Mouse (Mus musculus) lung, postnatal 4 days (tissue): ENCODE measurements around the gene Sox6.

Source experiments
- DNase-seq, 2 experiments: peaks; one replicate each; pipeline ENCODE4 v3.0.0; 2021

Sox6 gene

DNA sequence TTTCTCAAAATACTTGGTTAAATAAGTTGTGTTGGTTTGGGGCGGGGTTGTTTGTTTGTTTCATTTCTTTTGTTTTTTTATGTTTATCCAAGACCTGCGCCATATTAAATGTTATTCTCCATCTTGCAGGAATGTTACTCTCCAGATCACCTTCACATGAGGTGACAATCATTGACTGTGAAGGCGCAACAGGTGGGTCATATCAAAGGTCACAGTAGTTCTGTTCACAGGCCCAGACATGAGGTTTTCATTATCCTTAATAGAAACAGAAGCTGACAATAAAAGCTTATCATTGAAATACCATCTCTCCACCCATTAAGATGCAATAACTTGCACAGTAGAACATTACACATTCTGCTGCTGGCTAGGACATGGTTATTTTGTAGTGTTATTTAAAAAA lies 54.5 kb downstream of the Sox6 start:
- no peak for DNase-seq

DNA sequence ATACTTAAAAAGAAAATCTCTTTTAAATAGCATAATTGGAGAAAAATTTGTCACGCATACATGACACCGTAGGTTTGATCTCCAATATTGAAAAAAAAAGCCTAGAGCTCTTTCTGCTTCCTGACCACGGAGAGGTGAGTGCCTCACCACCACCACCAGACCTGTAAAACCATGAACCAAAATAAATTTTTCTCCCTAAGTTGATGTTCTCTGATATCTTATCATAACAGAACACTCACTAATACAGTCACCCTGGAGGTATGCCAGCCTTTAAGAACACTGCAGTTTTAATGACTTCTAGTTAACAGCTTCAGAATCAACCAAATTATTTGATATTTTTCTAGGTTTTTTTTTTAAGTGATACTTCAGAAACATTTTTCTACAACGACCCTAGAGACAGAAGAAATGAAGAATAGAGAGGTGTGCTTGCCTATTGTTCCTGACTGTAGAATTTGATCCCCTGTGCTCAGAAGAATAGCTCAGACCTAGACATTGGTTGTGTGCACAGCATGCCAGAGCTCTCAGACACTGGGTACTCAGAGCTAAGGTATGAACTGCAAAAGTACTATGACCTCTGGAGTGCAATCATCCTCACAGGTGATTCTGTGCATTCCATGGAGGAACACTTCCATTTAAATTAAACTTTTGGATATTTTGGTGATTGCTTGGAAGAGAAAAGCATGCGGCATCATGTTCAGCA lies 58.6 kb downstream of the Sox6 start:
- DNase-seq, result no peak

DNA sequence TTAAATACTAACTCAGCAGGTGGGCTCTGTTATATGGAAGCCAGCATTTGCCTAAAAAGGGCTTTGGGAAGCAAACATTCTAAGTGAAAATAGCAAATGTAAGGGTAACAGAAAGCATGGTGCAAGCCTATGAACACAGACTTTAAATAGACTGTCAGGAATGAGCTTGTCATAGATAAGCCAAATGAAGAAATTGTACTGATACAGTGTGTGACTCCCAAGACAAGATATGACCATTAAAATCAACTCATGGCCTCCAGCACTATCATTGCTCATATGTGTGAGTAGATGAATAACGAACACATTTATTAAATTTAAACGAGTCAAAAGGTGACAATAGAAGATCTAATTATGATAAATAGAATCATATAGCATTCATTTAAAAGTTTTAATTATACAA lies 64.1 kb downstream of the Sox6 start:
- no peak for DNase-seq

DNA sequence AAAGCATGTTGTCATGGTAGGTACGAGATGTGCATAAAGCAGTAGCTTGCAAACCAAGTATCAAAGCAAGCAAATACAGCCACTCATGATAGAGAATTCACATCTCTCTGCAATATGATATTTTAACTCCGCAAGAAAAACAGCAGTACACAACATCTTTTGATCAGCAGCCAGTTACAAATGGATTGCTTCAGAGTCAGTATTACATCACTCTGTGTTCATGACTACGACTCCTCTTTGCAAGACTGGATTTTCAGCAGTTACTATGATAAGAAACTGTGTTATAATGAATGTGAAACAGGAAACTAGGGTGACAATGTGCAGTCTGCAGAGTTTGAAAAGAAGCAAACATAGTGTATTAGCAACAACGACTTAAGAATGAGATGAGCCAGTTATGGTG lies 71.4 kb downstream of the Sox6 start:
- DNase-seq, result no peak

DNA sequence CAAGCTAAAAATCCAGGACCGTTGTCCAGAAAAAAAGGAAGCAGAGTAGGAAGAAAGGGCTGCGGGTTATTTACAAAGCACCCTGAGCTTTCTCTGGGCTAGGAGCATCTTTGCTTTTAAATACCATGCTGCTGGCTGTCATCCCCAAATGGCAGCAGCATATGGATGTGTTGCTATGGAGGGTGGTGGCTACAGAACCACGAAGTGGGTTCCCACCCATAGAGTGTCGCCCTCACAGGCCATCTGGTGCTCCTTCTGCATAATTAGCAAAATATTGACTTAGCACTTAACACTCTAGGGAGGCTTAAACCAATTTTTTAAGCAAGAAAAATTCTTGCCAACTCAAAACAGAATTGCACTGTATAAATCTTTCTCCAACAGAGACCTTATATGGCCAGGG lies 72.4 kb downstream of the Sox6 start:
- no peak for DNase-seq

DNA sequence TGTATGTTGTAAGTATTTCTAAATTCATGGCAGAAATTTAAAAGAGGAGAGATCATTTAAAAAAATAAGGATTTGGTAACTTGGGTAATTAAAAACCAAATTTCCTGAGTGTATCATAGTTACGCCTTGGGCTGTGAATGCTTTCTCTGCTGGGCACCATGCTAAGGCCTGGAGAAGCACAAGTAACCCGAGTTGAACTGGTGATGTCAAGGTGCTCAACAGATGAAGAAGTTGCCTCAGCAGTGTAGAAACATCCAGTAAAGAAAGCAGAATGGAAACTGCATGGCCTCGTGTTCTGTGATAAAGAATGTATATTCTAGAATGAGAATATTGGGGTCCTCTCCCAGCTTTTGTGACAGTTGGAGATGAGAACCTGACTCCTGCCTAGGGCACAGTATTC lies 85.5 kb downstream of the Sox6 start:
- no peak for DNase-seq

DNA sequence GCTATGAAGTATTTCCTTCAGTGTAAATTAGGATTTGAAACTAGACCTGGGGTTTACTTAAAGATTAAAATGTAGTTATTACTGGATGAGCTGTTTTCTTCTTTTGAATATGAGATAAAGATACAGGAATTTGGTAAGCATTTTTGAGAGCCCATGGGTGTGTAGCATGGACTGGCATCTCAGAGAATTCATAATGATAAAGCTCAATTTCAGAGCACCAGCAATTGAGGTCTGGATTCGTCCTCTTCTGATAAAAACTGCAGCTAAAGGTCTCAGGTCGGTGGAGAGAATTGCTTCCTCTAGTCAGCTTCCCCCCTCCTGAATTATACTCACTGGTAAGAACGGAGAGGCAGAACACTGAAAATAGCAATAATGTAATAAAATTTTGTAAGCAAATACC lies 86.4 kb downstream of the Sox6 start:
- no peak for DNase-seq

DNA sequence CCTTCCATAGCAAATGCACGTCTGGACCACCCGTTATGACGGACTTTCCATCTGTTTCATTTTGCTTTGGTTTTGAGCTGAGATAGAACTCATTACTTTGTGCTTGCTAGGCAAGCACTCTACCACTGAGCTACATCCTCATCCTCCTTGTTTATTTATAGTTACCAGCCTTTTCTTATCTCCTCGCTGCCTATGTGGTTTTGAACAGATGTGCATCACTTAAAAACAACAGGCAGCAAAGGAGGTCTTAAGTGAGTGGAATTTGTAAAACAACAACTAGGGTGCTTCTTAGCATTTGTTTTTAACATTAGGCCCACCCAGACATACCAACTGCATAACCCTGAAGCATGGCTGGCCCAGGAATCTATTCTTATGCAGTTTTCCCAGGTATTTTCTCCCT lies 86.9 kb downstream of the Sox6 start:
- DNase-seq, result no peak

DNA sequence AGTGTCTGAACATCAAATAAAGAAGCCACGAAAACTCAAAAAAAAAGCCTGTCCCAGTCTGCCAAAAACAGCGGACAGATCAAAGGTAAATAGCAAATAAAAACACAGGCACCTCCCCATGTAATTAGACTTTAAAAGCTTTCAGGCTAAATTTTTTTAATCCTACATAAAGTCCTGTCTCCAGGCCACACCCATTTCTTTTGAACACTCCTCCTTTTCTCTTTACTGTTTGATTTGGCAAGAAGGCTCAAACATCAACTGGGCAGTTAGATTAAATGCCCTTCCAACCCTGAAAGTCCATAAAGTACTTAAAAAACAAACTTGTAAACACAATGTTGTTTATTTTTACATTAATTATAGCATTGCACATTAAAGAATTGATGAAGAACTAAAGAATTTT lies 90.7 kb downstream of the Sox6 start:
- DNase-seq, result no peak

DNA sequence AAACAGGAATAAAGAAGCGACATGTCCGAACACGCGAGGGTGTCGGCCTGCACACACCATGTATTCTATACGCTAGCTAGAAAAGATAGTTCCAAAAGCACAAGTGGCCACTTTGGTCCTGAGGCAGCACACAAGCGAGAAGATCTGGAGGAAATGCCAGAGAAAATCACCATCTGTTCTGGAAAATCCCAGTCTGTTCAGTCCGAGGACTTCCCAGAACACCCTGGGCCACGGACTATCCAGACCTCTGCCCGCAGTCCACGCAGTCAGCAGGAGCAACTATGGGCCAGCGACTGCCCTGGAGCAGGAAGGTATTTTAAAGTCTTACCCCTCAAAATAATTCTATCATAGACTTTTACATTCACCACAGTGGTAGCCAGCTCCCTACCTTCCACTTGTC lies 92.0 kb downstream of the Sox6 start:
- no peak for DNase-seq

DNA sequence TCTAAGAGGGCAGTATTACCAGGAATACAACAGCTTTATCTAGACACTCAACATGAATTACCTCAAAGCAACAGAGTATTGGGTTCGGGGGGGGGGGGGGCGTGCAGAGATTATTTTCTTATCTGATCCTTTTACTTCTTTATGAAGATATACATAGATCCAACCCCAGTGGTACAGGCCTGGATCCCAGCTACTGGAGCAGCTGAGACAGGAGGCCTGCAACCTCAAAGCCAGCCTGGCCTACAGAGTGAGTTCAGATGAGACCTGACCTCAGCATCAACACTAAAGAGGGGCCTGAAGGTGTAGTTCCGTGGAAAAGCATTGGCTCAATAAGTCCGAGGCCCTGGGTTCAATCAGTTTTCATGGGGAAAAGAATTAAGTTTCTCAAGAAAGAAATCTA lies 93.1 kb downstream of the Sox6 start:
- no peak for DNase-seq

DNA sequence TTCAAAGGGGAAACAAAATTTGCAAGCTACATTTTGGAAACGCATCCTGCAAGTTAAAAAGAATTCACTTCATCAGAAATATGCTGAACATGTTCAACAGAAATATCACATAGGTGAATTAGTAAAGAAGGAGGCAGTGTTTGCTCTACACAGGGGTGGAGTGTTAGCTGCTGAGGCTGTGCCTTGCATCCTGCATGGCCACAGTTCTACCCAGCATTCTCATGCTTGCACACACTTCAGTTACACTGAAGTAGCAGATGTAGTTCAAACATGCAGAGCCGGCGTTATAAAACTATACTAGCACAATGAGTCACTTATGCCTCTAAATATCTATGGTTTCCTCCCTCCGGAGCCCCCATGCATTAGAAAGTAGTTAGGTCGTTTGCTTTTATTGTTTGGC lies 94.3 kb downstream of the Sox6 start:
- no peak for DNase-seq

DNA sequence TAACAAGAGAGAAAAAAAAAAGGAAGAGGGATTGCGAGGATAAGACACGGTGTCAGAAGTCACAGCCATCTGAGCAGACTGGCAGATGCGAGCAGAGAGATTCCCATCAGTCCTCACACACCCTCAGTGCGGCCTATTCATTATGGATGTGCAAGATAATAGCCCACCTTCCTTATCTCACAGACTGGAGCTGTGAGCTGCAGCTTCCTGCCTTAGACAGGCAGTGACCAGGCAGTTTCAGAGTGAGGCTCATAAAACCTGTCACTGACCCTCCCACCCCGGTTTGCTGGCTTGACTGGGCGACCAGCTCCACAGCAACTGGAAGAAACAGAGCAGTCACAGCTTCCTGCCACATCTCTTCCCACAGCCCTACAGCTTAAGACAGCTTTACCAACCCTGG lies 96.8 kb downstream of the Sox6 start:
- no peak for DNase-seq

DNA sequence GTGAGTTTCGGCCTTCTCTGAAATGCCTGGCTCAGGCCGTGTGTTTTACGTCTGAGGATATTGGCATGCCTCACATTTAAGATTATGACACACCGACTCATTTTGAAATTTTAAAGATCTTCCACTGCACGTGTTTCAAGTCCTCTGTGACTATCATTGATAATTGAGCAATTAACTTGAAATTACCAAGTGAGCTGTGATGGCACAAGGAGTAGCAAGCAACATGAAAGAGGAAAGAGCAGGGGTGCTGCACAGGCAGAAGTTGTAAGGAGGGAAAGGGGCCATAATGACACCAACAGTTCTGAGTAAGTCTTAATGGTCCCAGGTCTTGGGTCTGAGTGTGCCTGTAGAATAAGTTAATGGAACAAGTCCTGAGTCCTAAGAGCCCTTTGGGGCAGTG lies 99.3 kb downstream of the Sox6 start:
- no peak for DNase-seq

DNA sequence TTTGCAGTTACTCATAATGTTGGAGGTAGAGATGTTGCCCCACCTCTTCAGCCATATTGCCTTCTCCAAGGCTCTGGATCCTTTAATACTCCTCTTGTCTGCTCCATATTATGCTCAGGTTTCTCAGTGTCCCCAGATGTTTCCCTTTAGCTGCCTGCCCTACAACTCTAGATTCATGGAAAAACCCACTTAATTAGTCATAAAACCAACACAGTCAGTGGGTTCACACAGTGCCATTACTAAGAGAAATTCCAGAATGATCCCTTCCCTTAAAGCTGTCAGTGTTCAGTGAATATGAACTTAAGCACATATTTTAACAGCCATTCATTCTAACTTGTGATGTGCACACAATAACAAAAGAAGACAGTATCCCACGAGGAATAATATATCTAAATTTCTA lies 101.7 kb downstream of the Sox6 start:
- DNase-seq, result no peak

DNA sequence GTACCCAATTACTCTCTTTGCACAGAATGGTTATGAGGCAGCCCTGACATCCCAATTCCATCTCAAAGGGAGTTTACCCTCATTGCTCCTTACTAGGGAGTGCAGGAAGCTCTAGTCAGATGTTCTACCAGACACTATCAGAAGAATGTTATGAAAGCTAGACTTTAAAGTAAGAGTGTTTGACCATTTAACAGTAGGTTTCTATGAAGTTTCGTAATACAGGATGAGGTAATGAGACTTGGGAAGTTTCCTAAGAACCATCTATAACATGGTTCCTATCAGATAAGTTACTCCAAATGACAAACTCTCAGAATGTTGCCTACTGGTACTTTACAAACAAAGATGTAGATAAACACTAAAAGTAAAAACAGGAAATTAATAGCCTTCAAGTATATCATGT lies 123.3 kb downstream of the Sox6 start:
- no peak for DNase-seq

DNA sequence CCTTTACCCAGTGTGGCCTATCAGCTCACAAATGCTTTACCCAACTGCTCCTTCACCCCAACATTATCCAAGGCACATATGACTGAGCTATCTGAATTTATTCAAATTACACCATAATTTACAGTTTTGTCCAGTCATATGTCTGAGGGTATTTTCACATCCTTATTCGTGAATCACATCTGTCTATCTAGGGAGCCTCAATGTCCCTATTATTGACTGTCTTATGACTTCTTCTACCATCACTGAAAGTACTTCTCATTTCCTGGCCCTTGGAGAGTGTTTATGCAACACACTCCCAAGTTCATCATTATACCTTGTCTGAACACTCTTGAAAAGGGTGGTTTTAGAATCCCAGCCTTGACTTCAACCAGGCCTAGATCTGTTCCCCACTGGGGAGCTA lies 128.3 kb downstream of the Sox6 start:
- DNase-seq, result no peak

DNA sequence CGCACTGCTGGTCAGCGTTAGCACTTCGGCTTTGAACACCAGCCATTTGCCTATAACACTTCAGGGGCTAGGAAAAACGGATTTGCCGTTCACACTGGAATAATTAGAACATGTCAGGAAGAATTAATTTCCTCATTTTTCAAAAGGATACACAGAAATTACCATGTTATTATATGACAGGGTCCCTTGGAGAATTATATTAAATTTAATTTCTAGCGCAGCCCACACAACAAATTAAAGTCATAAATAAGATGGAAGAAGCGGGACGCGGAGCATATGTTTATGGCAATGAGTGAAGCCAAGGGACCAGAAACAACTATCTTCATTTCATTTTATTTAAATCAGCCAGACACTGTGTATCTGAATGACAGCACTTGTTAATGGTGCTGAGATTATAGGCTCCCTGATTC lies 133.8 kb downstream of the Sox6 start:
- DNase-seq, result no peak

DNA sequence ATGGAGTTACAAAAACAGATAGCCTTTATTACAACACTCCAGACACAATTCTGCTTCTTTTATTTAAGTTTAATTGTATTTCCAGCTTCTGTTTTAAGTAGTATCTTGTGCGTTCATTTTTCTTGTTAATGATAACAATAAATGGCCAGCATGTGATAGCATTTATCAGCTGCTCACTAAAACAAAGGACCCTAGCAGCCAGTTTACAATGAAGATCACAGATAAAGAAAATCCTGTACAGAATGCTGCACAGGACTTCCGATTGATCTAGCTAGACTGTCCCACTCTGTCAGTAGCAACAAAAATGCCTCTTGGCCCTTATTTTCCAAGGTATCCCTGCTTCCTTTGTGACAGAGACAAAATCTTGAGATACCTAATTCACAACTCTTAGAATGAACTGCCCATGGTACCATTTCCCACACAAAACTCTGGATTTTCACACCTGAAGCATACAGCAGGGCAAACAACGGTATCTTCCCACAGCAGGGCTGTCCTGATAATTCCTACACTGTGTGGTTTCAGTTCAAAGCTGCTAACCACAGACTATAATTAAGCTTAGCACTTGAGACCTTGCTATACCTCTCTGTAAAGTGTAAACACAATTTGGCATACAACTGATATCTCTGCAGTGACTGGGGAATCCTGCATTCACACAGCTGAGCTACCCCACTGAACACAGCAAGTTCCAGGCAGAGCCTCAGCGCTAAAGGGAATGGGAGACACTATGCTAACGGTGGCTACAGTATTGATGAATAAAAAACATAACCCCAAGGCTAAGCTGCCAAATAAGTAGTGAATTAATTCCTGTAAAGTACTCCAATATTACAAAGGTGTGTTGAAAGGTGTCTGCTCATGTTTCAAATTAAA lies 134.4 kb downstream of the Sox6 start:
- no peak for DNase-seq

DNA sequence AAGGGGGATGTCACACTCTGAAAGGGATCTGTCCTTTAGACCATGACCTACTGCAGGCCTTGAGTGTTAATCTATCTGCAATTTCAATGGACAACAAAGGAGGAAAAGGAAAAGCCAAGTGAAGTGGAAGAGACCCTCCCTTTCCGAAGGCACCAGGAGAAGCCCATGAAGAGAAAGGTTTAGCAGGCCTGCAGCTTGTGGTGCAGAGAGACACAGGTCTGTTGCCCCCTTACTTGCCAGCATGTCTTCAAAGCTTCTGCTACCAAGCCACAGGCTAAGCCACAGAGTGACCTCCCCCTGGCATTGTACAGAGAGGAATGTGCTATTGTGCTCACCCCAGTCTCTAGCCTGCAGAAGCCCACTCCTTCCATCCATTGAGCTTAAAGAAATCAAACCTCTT lies 135.2 kb downstream of the Sox6 start:
- no peak for DNase-seq

DNA sequence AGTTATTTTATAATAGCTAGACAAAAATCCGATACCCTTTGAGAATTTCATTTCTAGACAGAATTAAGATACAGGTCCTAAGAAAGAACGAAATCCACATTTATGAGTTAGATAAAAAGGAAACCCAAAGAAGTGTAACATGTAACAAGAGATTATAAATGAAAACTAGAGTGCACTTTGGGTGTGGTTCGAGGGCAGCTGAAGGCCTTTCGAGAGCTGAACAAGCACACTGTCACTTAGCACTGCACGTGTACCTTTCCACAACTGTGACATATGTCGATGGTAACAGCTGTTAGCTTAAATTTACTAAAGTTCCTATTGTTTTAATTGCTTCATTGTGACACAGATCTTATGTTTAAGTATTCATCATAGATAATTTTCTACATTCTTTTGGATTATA lies 142.8 kb downstream of the Sox6 start:
- no peak for DNase-seq

DNA sequence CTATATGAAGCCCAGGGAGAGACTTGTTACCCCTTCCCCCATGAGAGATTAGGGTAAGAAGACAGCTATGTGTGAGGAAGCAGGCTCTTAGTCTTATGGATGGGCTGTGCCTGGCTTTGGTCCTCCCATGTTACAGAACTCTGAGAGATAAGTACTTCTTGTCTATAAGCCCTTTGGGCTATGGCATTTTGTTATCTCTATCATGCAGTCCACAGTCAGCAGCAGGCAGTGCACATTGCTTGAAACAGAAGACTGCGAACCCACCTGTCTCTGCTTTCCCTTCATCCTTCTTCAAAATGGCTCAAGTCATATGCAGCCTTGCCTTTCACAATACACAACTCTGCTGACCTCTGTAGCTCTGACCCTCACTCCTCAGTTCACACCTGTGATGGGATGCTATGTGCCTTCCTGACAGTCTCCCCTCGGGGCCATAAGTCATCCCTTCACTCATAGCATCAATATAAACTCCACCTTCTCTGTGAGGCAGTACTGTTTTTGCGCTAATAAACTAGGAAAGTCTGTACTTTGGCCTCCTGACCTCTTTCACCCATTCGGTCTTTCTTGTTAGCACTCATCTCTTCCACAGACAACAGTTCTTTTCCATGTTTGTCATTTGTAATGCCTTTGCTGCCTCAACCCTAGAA lies 143.4 kb downstream of the Sox6 start:
- no peak for DNase-seq

DNA sequence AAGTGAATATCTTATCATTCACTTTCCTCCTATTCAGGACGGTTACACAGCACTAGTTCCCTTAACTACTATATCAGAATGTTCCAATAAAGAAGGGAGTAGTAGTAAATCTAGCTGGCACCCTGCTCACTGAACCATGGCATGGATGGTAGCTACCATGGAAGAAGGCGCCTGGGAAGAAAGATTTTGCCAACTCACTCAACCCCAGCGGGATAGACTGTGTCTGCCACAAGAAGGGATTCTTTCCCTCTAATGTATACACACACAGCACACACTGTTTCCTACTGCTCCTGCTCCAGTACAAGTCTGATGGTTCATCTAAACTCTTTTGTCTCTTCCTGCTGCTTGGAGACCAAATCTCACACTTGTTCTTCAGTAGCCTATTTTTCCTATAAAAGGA lies 147.1 kb downstream of the Sox6 start:
- no peak for DNase-seq

DNA sequence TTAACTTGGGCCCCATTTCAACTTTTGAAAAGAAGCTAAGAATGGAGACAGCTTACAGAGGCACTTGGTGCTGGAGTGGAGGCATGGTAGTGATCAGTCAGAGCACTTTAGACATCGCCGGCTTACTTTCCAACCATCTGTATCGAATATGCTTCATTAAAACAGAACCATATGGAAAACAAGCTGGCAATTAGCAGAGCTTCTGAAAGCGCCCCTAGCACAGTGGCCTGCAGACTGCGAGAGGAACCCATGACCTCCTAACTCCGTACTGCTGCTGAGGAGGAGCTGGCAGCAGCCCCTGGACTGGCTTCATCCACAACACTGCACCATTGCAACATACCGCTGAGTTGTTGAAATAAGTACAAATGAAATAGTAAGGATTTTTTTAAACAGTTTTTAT lies 148.7 kb downstream of the Sox6 start:
- DNase-seq, result peak in 1 of 2 experiments; percentile 57
